Mouse (Mus musculus) induced T-regulatory cell, adult 2 months (primary cell): ENCODE data around the gene Ddx31.
A peak's percentile ranks its signal among the peaks of the same experiment; 100 is the strongest.

Source experiments
- DNase-seq: peaks from one replicate; pipeline ENCODE4 v3.0.0-alpha.2; 2012; ENCODE audit warnings: low read depth

Gene Ddx31

GRCm38 (mm10) chr2:28863857-28864256, 23.7 kb downstream of the Ddx31 start:
- DNase-seq: peak; percentile 32

- no peak for DNase-seq
These were observed 27.3 kb downstream of the Ddx31 start for GRCm38 (mm10) chr2:28867495-28867894.

- no peak for DNase-seq
These were observed 35.3 kb downstream of the Ddx31 start for GRCm38 (mm10) chr2:28875554-28875953.

- no peak for DNase-seq
These were observed 41.1 kb downstream of the Ddx31 start for GRCm38 (mm10) chr2:28881275-28881674.

GRCm38 (mm10) chr2:28882047-28882446, 41.8 kb downstream of the Ddx31 start:
- no peak for DNase-seq

GRCm38 (mm10) chr2:28882826-28883485, 42.8 kb downstream of the Ddx31 start:
- DNase-seq: no peak

- no peak for DNase-seq
These were observed 44.7 kb downstream of the Ddx31 start for GRCm38 (mm10) chr2:28884914-28885313.

GRCm38 (mm10) chr2:28892796-28893195, 52.6 kb downstream of the Ddx31 start:
- DNase-seq: no peak

GRCm38 (mm10) chr2:28893526-28893925, 53.3 kb downstream of the Ddx31 start:
- no peak for DNase-seq

- DNase-seq: no peak
These were observed 55.7 kb downstream of the Ddx31 start for GRCm38 (mm10) chr2:28895876-28896275.

- no peak for DNase-seq
These were observed 57.2 kb downstream of the Ddx31 start for GRCm38 (mm10) chr2:28897340-28897899.

- no peak for DNase-seq
These were observed 62.1 kb downstream of the Ddx31 start for GRCm38 (mm10) chr2:28902291-28902690.

- DNase-seq: no peak
These were observed 63.7 kb downstream of the Ddx31 start for GRCm38 (mm10) chr2:28903871-28904270.

GRCm38 (mm10) chr2:28904786-28905185, 64.6 kb downstream of the Ddx31 start:
- DNase-seq: no peak

- no peak for DNase-seq
These were observed 65.4 kb downstream of the Ddx31 start for GRCm38 (mm10) chr2:28905561-28905960.

- DNase-seq: no peak
These were observed 67.6 kb downstream of the Ddx31 start for GRCm38 (mm10) chr2:28907691-28908388.

- no peak for DNase-seq
These were observed 68.4 kb downstream of the Ddx31 start for GRCm38 (mm10) chr2:28908389-28909153.

GRCm38 (mm10) chr2:28909186-28909817, 69.1 kb downstream of the Ddx31 start:
- no peak for DNase-seq

- DNase-seq: no peak
These were observed 69.9 kb downstream of the Ddx31 start for GRCm38 (mm10) chr2:28909818-28910710.

GRCm38 (mm10) chr2:28910877-28911276, 70.7 kb downstream of the Ddx31 start:
- no peak for DNase-seq
